Mouse (Mus musculus): Measurements from ENCODE around the gene Tada3. TPM values are rescaled to one million over a fixed set of nuclear protein-coding genes. Genes with fewer than 3 reads are reported as not detected.

The Tada3 gene
- total RNA-seq, 1 experiment from 2014 or later = 7.9 TPM

GRCm38 (mm10) chr6:113392387-113393071 is 14.8 kb upstream of the Tada3 start:
- ATAC-seq (replicated peaks; ENCODE audit: insufficient number of reproducible peaks, low FRiP score, low TSS enrichment, poor library complexity, severe bottlenecking) = no peak

- no peak for ATAC-seq (replicated peaks; ENCODE audit: insufficient number of reproducible peaks, low FRiP score, low TSS enrichment, poor library complexity, severe bottlenecking)
Observed at GRCm38 (mm10) chr6:113392015-113392386, 14.3 kb upstream of the Tada3 start.

- ATAC-seq (replicated peaks; ENCODE audit: insufficient number of reproducible peaks, low FRiP score, low TSS enrichment, poor library complexity, severe bottlenecking) = no peak
Observed at GRCm38 (mm10) chr6:113390715-113391114, 13.0 kb upstream of the Tada3 start.

GRCm38 (mm10) chr6:113388960-113389359 is 11.3 kb upstream of the Tada3 start, which contains the start of gene Ttll3:
TSS of gene Ttll3 (plus strand) at chr6:113389260.
- no peak for ATAC-seq (replicated peaks; ENCODE audit: insufficient number of reproducible peaks, low FRiP score, low TSS enrichment, poor library complexity, severe bottlenecking)

GRCm38 (mm10) chr6:113386025-113386424 is 8.3 kb upstream of the Tada3 start:
- no peak for ATAC-seq (replicated peaks; ENCODE audit: insufficient number of reproducible peaks, low FRiP score, low TSS enrichment, poor library complexity, severe bottlenecking)

- no peak for ATAC-seq (replicated peaks; ENCODE audit: insufficient number of reproducible peaks, low FRiP score, low TSS enrichment, poor library complexity, severe bottlenecking)
Observed at GRCm38 (mm10) chr6:113385160-113385714, 7.6 kb upstream of the Tada3 start.

GRCm38 (mm10) chr6:113384351-113384927 is 6.8 kb upstream of the Tada3 start:
- ATAC-seq (replicated peaks; ENCODE audit: insufficient number of reproducible peaks, low FRiP score, low TSS enrichment, poor library complexity, severe bottlenecking) = no peak

GRCm38 (mm10) chr6:113380480-113380879 is 2.8 kb upstream of the Tada3 start:
- no peak for ATAC-seq (replicated peaks; ENCODE audit: insufficient number of reproducible peaks, low FRiP score, low TSS enrichment, poor library complexity, severe bottlenecking)

GRCm38 (mm10) chr6:113379246-113379645 is 1.6 kb upstream of the Tada3 start:
- ATAC-seq (replicated peaks; ENCODE audit: insufficient number of reproducible peaks, low FRiP score, low TSS enrichment, poor library complexity, severe bottlenecking) = 0 out of 2 replicates have a peak, but pooled peaks have one; percentile 21

GRCm38 (mm10) chr6:113377172-113377495 is 549 bp downstream of the Tada3 start:
- ATAC-seq (replicated peaks; ENCODE audit: insufficient number of reproducible peaks, low FRiP score, low TSS enrichment, poor library complexity, severe bottlenecking) = no peak; the same call in 1 of the 2 replicates

GRCm38 (mm10) chr6:113373491-113373890 is 4.2 kb downstream of the Tada3 start:
- no peak for ATAC-seq (replicated peaks; ENCODE audit: insufficient number of reproducible peaks, low FRiP score, low TSS enrichment, poor library complexity, severe bottlenecking)

GRCm38 (mm10) chr6:113370194-113370929 is 7.3 kb downstream of the Tada3 start:
- ATAC-seq (replicated peaks; ENCODE audit: insufficient number of reproducible peaks, low FRiP score, low TSS enrichment, poor library complexity, severe bottlenecking) = no peak

- ATAC-seq (replicated peaks; ENCODE audit: insufficient number of reproducible peaks, low FRiP score, low TSS enrichment, poor library complexity, severe bottlenecking) = no peak
Observed at GRCm38 (mm10) chr6:113368577-113368976, 9.1 kb downstream of the Tada3 start.

- ATAC-seq (replicated peaks; ENCODE audit: insufficient number of reproducible peaks, low FRiP score, low TSS enrichment, poor library complexity, severe bottlenecking) = no peak
Observed at GRCm38 (mm10) chr6:113368124-113368523, 9.6 kb downstream of the Tada3 start.

GRCm38 (mm10) chr6:113367574-113367973 is 10.1 kb downstream of the Tada3 start:
- no peak for ATAC-seq (replicated peaks; ENCODE audit: insufficient number of reproducible peaks, low FRiP score, low TSS enrichment, poor library complexity, severe bottlenecking)

- ATAC-seq (replicated peaks; ENCODE audit: insufficient number of reproducible peaks, low FRiP score, low TSS enrichment, poor library complexity, severe bottlenecking) = no peak
Observed at GRCm38 (mm10) chr6:113366639-113367038, 11.0 kb downstream of the Tada3 start.

GRCm38 (mm10) chr6:113364518-113365135 is 13.1 kb downstream of the Tada3 start:
- no peak for ATAC-seq (replicated peaks; ENCODE audit: insufficient number of reproducible peaks, low FRiP score, low TSS enrichment, poor library complexity, severe bottlenecking)

- no peak for ATAC-seq (replicated peaks; ENCODE audit: insufficient number of reproducible peaks, low FRiP score, low TSS enrichment, poor library complexity, severe bottlenecking)
Observed at GRCm38 (mm10) chr6:113362241-113362640, 15.4 kb downstream of the Tada3 start.

- no peak for ATAC-seq (replicated peaks; ENCODE audit: insufficient number of reproducible peaks, low FRiP score, low TSS enrichment, poor library complexity, severe bottlenecking)
Observed at GRCm38 (mm10) chr6:113361476-113361875, 16.2 kb downstream of the Tada3 start.

Measured in monocyte, adult 5-6 weeks (primary cell).